ENCODE assay signal across 8 mouse cellular contexts in the genomic region with DNA sequence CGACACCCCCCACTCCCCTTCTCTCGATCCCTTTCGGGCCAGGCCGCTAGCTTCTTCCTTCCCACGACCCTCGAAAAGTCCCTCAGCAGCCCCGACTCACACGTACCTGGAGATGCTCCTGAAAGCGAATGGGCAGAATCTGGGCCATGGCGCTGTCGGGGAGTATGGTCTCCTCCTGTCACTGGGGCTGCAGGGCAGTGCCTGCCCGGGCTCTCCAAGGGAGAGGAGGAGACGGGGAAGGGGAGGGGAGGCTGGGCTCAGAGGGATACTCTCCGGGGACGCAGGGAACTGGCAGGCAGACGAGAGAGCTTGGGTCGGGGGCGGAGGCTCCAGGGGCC. TPM values are rescaled to one million over a fixed set of nuclear protein-coding genes. Genes with fewer than 3 reads are reported as not detected.
DNase-seq lines count a peak whose midpoint lies in the region; ATAC-seq and TF ChIP-seq lines count a peak whose summit lies in the region.

No protein-coding gene starts in this region.

- ATAC-seq in lung, embryonic 14.5 days (ENCODE audit: insufficient read depth), result no peak
- ATAC-seq in embryonic facial prominence, embryonic 15.5 days (ENCODE audit: insufficient number of reproducible peaks, low FRiP score, low TSS enrichment, low read depth), result peak; percentile 67
- peak; percentile 20; the same call in 1 of the 2 replicates for ATAC-seq in intestine, postnatal 0 days
- no peak; the same call in 1 of the 2 replicates for ATAC-seq in neural tube, embryonic 14.5 days (ENCODE audit: low read depth)

- no peaks in the 10 kb centered on the region for H3K27me3 ChIP-seq in lung, embryonic 14.5 days (ENCODE audit: insufficient read depth, low read length)
- no peaks in the 10 kb centered on the region for H3K27me3 ChIP-seq in embryonic facial prominence, embryonic 15.5 days
- no peaks in the 10 kb centered on the region for H3K27me3 ChIP-seq in intestine, postnatal 0 days (replicated peaks; ENCODE audit: control insufficient read depth, insufficient read depth, low read length)
- no peaks in the 10 kb centered on the region for H3K27me3 ChIP-seq in neural tube, embryonic 14.5 days (ENCODE audit: control insufficient read depth, insufficient read depth, low read length)

- 1% methylated on average over 18 of the region's 18 CpGs for WGBS in lung, embryonic 14.5 days
- WGBS in embryonic facial prominence, embryonic 15.5 days, result under 1% methylated on average over 18 of the region's 18 CpGs
- WGBS in intestine, postnatal 0 days, result 1% methylated on average over 18 of the region's 18 CpGs
- WGBS in neural tube, embryonic 14.5 days, result under 1% methylated on average over 17 of the region's 18 CpGs

- H3K9me3 ChIP-seq in lung, embryonic 14.5 days (ENCODE audit: low read depth, low read length), result no peaks in the 10 kb centered on the region
- no peaks in the 10 kb centered on the region for H3K9me3 ChIP-seq in embryonic facial prominence, embryonic 15.5 days (replicated peaks)
- H3K9me3 ChIP-seq in intestine, postnatal 0 days (ENCODE audit: control insufficient read depth), result no peaks in the 10 kb centered on the region
- H3K9me3 ChIP-seq in neural tube, embryonic 14.5 days (ENCODE audit: control insufficient read depth, low read length), result no peaks in the 10 kb centered on the region

- H3K4me1 ChIP-seq in lung, embryonic 14.5 days (ENCODE audit: insufficient read depth), result peaks cover 10% of the 10 kb centered on the region
- H3K4me1 ChIP-seq in embryonic facial prominence, embryonic 15.5 days, result peaks cover 17% of the 10 kb centered on the region
- peaks cover 10% of the 10 kb centered on the region; the same call in 1 of the 2 replicates for H3K4me1 ChIP-seq in intestine, postnatal 0 days (replicated peaks; ENCODE audit: control insufficient read depth, insufficient read depth, low read length)
- peaks cover 14% of the 10 kb centered on the region; the same call in 1 of the 2 replicates for H3K4me1 ChIP-seq in neural tube, embryonic 14.5 days (ENCODE audit: control insufficient read depth, insufficient read depth, low read length)

- peak overlapping the region; percentile 96 for H3K4me3 ChIP-seq in lung, embryonic 14.5 days (ENCODE audit: low read depth, low read length)
- peak overlapping the region; percentile 97 for H3K4me3 ChIP-seq in embryonic facial prominence, embryonic 15.5 days (replicated peaks)
- H3K4me3 ChIP-seq in intestine, postnatal 0 days (ENCODE audit: low read depth, low read length), result peak overlapping the region; percentile 85
- peak overlapping the region; percentile 79 for H3K4me3 ChIP-seq in neural tube, embryonic 14.5 days (ENCODE audit: low read depth, low read length)

- H3K27ac ChIP-seq in lung, embryonic 14.5 days (ENCODE audit: low read depth), result peak overlapping the region; percentile 99
- H3K27ac ChIP-seq in embryonic facial prominence, embryonic 15.5 days (replicated peaks), result peak overlapping the region; percentile 99
- H3K27ac ChIP-seq in intestine, postnatal 0 days (ENCODE audit: low read depth, low read length), result peak overlapping the region; percentile 98
- H3K27ac ChIP-seq in neural tube, embryonic 14.5 days (ENCODE audit: low read depth, low read length), result peak overlapping the region; percentile 98

- no peak for DNase-seq in lung, embryonic 14.5 days
- DNase-seq in lung, postnatal 36 days, result no peak
- no peak for DNase-seq in spleen, postnatal 14 days (ENCODE audit: low spot score in 2 of 2)
- DNase-seq in frontal cortex, postnatal 10 days (ENCODE audit: low spot score in 2 of 2), result no peak
- DNase-seq in kidney, postnatal 10 days, result no peak

- H3K9ac ChIP-seq in lung, embryonic 14.5 days, result peak overlapping the region; percentile 90
- peak overlapping the region; percentile 95 for H3K9ac ChIP-seq in embryonic facial prominence, embryonic 15.5 days
- H3K9ac ChIP-seq in intestine, postnatal 0 days (ENCODE audit: low read depth, low read length), result peak overlapping the region; percentile 92
- peak overlapping the region; percentile 91 for H3K9ac ChIP-seq in neural tube, embryonic 14.5 days (replicated peaks; ENCODE audit: low read depth, low read length)

- no peak for TF ChIP-seq CTCF in lung, embryonic 14.5 days (IDR thresholded peaks at IDR 0.05; ENCODE audit: low read depth)
- TF ChIP-seq CTCF in intestine, postnatal 0 days (IDR thresholded peaks at IDR 0.05; ENCODE audit: low read depth), result no peak

- peak overlapping the region; percentile 97 for H3K4me2 ChIP-seq in lung, embryonic 14.5 days
- H3K4me2 ChIP-seq in embryonic facial prominence, embryonic 15.5 days (replicated peaks), result peak overlapping the region; percentile 82
- peak overlapping the region; percentile 77 for H3K4me2 ChIP-seq in intestine, postnatal 0 days (replicated peaks; ENCODE audit: low read depth)
- H3K4me2 ChIP-seq in neural tube, embryonic 14.5 days (ENCODE audit: low read depth, low read length), result peak overlapping the region; percentile 85

- H3K36me3 ChIP-seq in lung, embryonic 14.5 days (ENCODE audit: insufficient read depth), result peaks cover 3% of the 10 kb centered on the region
- no peaks in the 10 kb centered on the region for H3K36me3 ChIP-seq in embryonic facial prominence, embryonic 15.5 days
- H3K36me3 ChIP-seq in intestine, postnatal 0 days (ENCODE audit: control insufficient read depth, insufficient read depth), result no peaks in the 10 kb centered on the region
- H3K36me3 ChIP-seq in neural tube, embryonic 14.5 days (ENCODE audit: control insufficient read depth, insufficient read depth, low read length), result no peaks in the 10 kb centered on the region

RNA-seq across cellular contexts. Expression of gene Cltc, which starts 0.3 kb away (rescaled TPM):
- 179 and 186 TPM in 2 replicates for polyA plus RNA-seq in lung, embryonic 14.5 days (2014; fragmentation: Nextera tagmentation; extraction: Ambion mirVana)
- 110 and 113 TPM in 2 replicates for polyA plus RNA-seq in embryonic facial prominence, embryonic 15.5 days (2015; fragmentation: Nextera tagmentation; extraction: Ambion mirVana)
- 87.3 and 95.2 TPM in 2 replicates for polyA plus RNA-seq in intestine, postnatal 0 days (2015; fragmentation: Nextera tagmentation; extraction: Ambion mirVana)
- 208 and 258 TPM in 2 replicates for polyA plus RNA-seq in neural tube, embryonic 14.5 days (2014; fragmentation: Nextera tagmentation; extraction: Ambion mirVana)

RNA-seq across cellular contexts. Expression of gene Dhx40, which starts 50.4 kb away (rescaled TPM):
- 29.9 and 32.4 TPM in 2 replicates for polyA plus RNA-seq in lung, embryonic 14.5 days (2014; fragmentation: Nextera tagmentation; extraction: Ambion mirVana)
- 20.5 and 20.7 TPM in 2 replicates for polyA plus RNA-seq in embryonic facial prominence, embryonic 15.5 days (2015; fragmentation: Nextera tagmentation; extraction: Ambion mirVana)
- 8.4 and 8.6 TPM in 2 replicates for polyA plus RNA-seq in intestine, postnatal 0 days (2015; fragmentation: Nextera tagmentation; extraction: Ambion mirVana)
- 19.3 and 21.9 TPM in 2 replicates for polyA plus RNA-seq in neural tube, embryonic 14.5 days (2014; fragmentation: Nextera tagmentation; extraction: Ambion mirVana)

Comparison
In these comparisons a context has a peak if more than half of its experiments do, and no peak if none do; other contexts are left out.
1. ATAC-seq: peak in embryonic facial prominence, embryonic 15.5 days (single experiment) and intestine, postnatal 0 days (single experiment); none in lung, embryonic 14.5 days (single experiment) and neural tube, embryonic 14.5 days (single experiment).
2. Peak in every context shown above with its lines, with median percentiles within 50 percentile points of each other: H3K27ac ChIP-seq, H3K4me2 ChIP-seq, H3K4me3 ChIP-seq and H3K9ac ChIP-seq.